Mouse (Mus musculus): ENCODE measurements around the gene Vat1. TPM values are rescaled to one million over a fixed set of nuclear protein-coding genes. Genes with fewer than 3 reads are reported as not detected.
A peak's percentile ranks its signal among the peaks of the same experiment; 100 is the strongest.

The Vat1 gene
- polyA plus RNA-seq, 1 experiment from 2014 or later = 52.0 TPM

DNA sequence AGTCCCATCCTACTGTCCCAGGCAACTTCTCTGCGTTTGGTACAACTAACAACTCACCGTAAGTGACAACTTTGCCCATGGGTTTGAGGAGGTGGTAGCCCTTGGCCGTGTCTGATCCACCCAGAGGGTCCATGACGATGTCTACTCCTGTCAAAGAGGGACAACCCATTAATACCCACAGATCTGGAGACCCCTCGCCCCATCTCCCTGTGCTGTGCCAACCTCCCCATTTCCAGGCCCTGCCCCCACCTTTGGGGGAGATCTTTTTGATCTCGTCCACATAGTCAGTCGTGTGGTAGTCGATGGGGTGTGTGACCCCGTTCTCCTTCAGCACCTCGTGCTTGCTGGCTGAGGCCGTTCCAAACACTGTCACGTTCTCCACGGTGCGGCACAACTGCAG lies 3.9 kb downstream of the Vat1 start:
- Histone ChIP-seq H3K9me3 (ENCODE audit: control insufficient read depth, low read length) (no peaks in the 10 kb centered on the region), H3K4me3 (ENCODE audit: low read length) (no peak overlapping the region), H3K4me1 (replicated peaks; ENCODE audit: control insufficient read depth, insufficient read depth, low read length) (peaks cover 23% of the 10 kb centered on the region), H3K27ac (ENCODE audit: low read length) (no peak overlapping the region), H3K27me3 (ENCODE audit: control insufficient read depth, insufficient read depth, low read depth, low read length) (no peaks in the 10 kb centered on the region), H3K9ac (ENCODE audit: low read length) (no peak overlapping the region), H3K4me2 (ENCODE audit: low read depth, low read length) (no peak overlapping the region), H3K36me3 (ENCODE audit: control insufficient read depth, insufficient read depth, low read length) (0 out of 2 replicates have a peak, but pooled peaks cover 7% of the 10 kb centered on the region)
- WGBS = 79% methylated on average over 14 of the region's 14 CpGs
- ATAC-seq (ENCODE audit: low read depth) = no peak

DNA sequence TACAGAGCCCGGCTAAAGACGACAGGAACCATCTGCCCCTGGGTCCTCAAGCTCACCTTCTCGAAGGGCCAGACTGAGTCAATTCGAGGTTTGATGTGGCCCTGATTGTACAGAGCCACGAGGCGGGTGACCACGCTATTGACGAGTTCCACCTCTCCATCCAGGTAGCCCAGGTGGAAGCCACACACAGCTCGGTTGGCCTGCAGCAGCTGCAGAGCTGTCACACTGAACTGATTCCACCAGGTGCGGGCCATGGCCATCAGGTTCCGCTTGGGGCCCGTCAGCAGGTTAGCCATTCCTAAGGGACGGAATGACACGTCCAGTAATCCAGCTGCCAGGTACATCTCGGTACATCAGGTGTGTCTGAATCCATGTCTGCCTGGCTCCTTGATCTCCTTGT lies 5.7 kb downstream of the Vat1 start:
- Histone ChIP-seq H3K27me3 (ENCODE audit: control insufficient read depth, insufficient read depth, low read depth, low read length) (no peaks in the 10 kb centered on the region), H3K4me1 (replicated peaks; ENCODE audit: control insufficient read depth, insufficient read depth, low read length) (peaks cover 16% of the 10 kb centered on the region; the same call in 1 of the 2 replicates)
- WGBS = 76% methylated on average over 15 of the region's 15 CpGs

DNA sequence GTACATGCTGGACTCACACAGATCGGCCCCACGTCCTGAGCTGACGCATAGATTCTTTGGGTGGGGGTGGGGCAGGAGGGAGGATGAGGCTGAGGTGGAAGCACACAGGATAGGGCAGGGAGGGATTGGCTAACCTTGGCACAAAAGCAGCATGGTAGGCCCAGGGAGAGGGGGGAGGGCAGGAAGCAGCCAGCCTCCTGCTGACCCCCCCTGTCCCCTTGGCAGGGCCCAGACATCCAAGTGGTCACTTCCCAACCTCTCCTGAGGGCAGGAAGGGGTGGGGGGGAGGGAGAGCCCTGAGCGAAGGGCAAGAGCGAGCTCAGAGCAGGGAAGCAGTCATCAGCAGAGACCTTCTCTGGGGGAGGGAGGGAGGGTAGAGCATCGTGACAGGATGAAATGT lies 6.3 kb downstream of the Vat1 start:
- Histone ChIP-seq H3K9ac (ENCODE audit: low read length) (no peak overlapping the region), H3K4me3 (ENCODE audit: low read length) (no peak overlapping the region), H3K27ac (ENCODE audit: low read length) (no peak overlapping the region), H3K4me1 (replicated peaks; ENCODE audit: control insufficient read depth, insufficient read depth, low read length) (peaks cover 17% of the 10 kb centered on the region; the same call in 1 of the 2 replicates), H3K36me3 (ENCODE audit: control insufficient read depth, insufficient read depth, low read length) (0 out of 2 replicates have a peak, but pooled peaks cover 7% of the 10 kb centered on the region), H3K27me3 (ENCODE audit: control insufficient read depth, insufficient read depth, low read depth, low read length) (no peaks in the 10 kb centered on the region), H3K4me2 (ENCODE audit: low read depth, low read length) (no peak overlapping the region), H3K9me3 (ENCODE audit: control insufficient read depth, low read length) (no peaks in the 10 kb centered on the region)
- 33% methylated on average over 6 of the region's 6 CpGs for WGBS
- ATAC-seq (ENCODE audit: low read depth) = peak; percentile 59

More for the DNA sequence above, 5.7 kb downstream of the Vat1 start:
- Histone ChIP-seq H3K4me2 (ENCODE audit: low read depth, low read length) (no peak overlapping the region), H3K36me3 (ENCODE audit: control insufficient read depth, insufficient read depth, low read length) (0 out of 2 replicates have a peak, but pooled peaks cover 7% of the 10 kb centered on the region), H3K27ac (ENCODE audit: low read length) (no peak overlapping the region), H3K9me3 (ENCODE audit: control insufficient read depth, low read length) (no peaks in the 10 kb centered on the region), H3K9ac (ENCODE audit: low read length) (no peak overlapping the region), H3K4me3 (ENCODE audit: low read length) (no peak overlapping the region)
- ATAC-seq (ENCODE audit: low read depth) = no peak

DNA sequence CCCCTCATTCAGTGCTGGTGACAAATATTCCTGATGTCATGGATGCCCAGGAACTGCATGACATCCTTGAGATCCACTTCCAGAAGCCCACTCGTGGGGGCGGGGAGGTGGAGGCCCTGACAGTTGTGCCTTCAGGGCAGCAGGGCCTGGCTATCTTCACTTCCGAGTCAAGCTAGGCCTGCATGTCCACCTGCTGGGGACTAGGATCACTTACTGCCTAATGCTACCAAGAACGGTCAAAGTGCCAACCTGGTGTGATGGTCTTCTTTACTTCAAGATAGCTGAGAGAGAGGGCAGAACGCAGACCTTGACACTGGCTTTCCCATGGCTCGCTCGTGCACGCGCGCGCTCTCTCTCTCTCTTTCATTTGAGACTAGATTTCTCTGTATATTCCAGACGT lies 7.8 kb downstream of the Vat1 start:
- H3K4me3 ChIP-seq (ENCODE audit: low read length) = no peak overlapping the region
- no peak overlapping the region for H3K27ac ChIP-seq (ENCODE audit: low read length)
- H3K4me2 ChIP-seq (ENCODE audit: low read depth, low read length) = no peak overlapping the region
- no peak overlapping the region for H3K9ac ChIP-seq (ENCODE audit: low read length)
- WGBS = 81% methylated on average over 12 of the region's 12 CpGs
- H3K36me3 ChIP-seq (ENCODE audit: control insufficient read depth, insufficient read depth, low read length) = 0 out of 2 replicates have a peak, but pooled peaks cover 7% of the 10 kb centered on the region
- H3K27me3 ChIP-seq (ENCODE audit: control insufficient read depth, insufficient read depth, low read depth, low read length) = no peaks in the 10 kb centered on the region
- no peak for ATAC-seq (ENCODE audit: low read depth)
- no peaks in the 10 kb centered on the region for H3K9me3 ChIP-seq (ENCODE audit: control insufficient read depth, low read length)
- peaks cover 9% of the 10 kb centered on the region; the same call in 1 of the 2 replicates for H3K4me1 ChIP-seq (replicated peaks; ENCODE audit: control insufficient read depth, insufficient read depth, low read length)

DNA sequence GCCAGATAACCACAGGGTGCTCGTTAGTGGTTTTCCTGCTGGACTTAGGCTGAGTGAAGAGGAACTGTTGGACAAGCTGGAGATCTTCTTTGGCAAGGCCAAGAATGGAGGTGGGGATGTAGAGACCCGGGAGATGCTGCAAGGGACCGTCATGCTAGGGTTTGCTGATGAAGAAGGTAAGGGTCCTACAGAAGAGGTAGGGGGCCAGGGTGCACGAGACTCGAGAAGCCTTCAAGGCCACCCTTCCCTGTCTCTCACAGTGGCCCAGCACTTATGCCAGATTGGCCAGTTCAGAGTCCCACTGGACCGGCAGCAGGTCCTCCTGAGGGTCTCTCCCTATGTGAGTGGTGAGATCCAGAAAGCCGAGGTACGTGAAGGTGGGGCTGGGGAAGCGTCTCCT lies 8.4 kb downstream of the Vat1 start:
- 0 out of 2 replicates have a peak, but pooled peaks cover 7% of the 10 kb centered on the region for H3K36me3 ChIP-seq (ENCODE audit: control insufficient read depth, insufficient read depth, low read length)
- H3K4me2 ChIP-seq (ENCODE audit: low read depth, low read length) = no peak overlapping the region
- no peak overlapping the region for H3K4me3 ChIP-seq (ENCODE audit: low read length)
- no peaks in the 10 kb centered on the region for H3K27me3 ChIP-seq (ENCODE audit: control insufficient read depth, insufficient read depth, low read depth, low read length)
- H3K9ac ChIP-seq (ENCODE audit: low read length) = no peak overlapping the region
- no peak for ATAC-seq (ENCODE audit: low read depth)
- WGBS = 89% methylated on average over 9 of the region's 9 CpGs
- peaks cover 7% of the 10 kb centered on the region; the same call in 1 of the 2 replicates for H3K4me1 ChIP-seq (replicated peaks; ENCODE audit: control insufficient read depth, insufficient read depth, low read length)
- H3K9me3 ChIP-seq (ENCODE audit: control insufficient read depth, low read length) = no peaks in the 10 kb centered on the region
- no peak overlapping the region for H3K27ac ChIP-seq (ENCODE audit: low read length)

DNA sequence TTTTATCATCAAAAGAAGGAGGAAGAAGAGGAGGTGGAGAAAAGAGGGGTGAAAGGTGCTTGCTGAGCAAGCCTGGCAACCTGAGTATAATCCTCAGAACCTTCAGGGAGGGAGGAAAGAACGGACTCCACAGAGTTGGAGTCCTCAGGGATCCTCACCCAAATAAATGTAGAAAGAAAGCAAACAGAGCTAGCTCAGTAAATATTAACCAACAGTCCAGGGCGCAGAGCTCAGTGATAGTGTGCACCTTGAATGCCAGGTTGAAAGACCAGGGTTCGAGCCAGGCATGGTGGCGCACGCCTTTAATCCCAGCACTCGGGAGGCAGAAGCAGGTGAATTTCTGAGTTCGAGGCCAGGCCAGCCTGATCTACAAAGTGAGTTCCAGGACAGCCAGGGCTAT lies 10.4 kb downstream of the Vat1 start:
- Histone ChIP-seq H3K27me3 (ENCODE audit: control insufficient read depth, insufficient read depth, low read depth, low read length) (no peaks in the 10 kb centered on the region), H3K36me3 (ENCODE audit: control insufficient read depth, insufficient read depth, low read length) (0 out of 2 replicates have a peak, but pooled peaks cover 7% of the 10 kb centered on the region), H3K4me1 (replicated peaks; ENCODE audit: control insufficient read depth, insufficient read depth, low read length) (peaks cover 4% of the 10 kb centered on the region; the same call in 1 of the 2 replicates), H3K9me3 (ENCODE audit: control insufficient read depth, low read length) (no peaks in the 10 kb centered on the region), H3K4me2 (ENCODE audit: low read depth, low read length) (no peak overlapping the region), H3K4me3 (ENCODE audit: low read length) (no peak overlapping the region), H3K27ac (ENCODE audit: low read length) (no peak overlapping the region), H3K9ac (ENCODE audit: low read length) (no peak overlapping the region)
- WGBS = 69% methylated on average over 7 of the region's 7 CpGs
- ATAC-seq (ENCODE audit: low read depth) = no peak

DNA sequence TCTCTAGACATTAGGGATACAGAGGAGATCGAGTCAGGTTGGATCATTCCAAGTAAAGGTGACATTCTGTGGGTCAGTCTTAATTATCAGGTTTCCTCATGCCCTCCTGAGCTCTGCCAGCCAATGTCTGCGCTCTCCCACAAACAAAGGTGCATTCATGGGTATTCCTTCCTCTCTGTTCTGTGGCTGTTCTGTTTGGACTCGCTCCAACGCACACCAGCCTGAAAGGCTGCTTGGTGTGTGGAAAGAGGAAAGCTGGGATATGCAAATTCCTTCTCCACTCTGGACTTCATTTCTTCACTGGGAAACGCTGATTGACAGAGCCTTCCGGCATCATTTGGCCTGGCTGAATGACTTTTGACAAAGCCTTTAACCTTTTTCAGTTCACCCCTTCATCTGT lies 11.3 kb downstream of the Vat1 start:
- H3K9ac ChIP-seq (ENCODE audit: low read length) = no peak overlapping the region
- 0 out of 2 replicates have a peak, but pooled peaks cover 2% of the 10 kb centered on the region for H3K36me3 ChIP-seq (ENCODE audit: control insufficient read depth, insufficient read depth, low read length)
- H3K4me2 ChIP-seq (ENCODE audit: low read depth, low read length) = no peak overlapping the region
- peaks cover 4% of the 10 kb centered on the region; the same call in 1 of the 2 replicates for H3K4me1 ChIP-seq (replicated peaks; ENCODE audit: control insufficient read depth, insufficient read depth, low read length)
- ATAC-seq (ENCODE audit: low read depth) = no peak
- no peak overlapping the region for H3K4me3 ChIP-seq (ENCODE audit: low read length)
- H3K27ac ChIP-seq (ENCODE audit: low read length) = peak overlapping the region; percentile 10; the same call in 1 of the 2 replicates
- no peaks in the 10 kb centered on the region for H3K27me3 ChIP-seq (ENCODE audit: control insufficient read depth, insufficient read depth, low read depth, low read length)
- H3K9me3 ChIP-seq (ENCODE audit: control insufficient read depth, low read length) = no peaks in the 10 kb centered on the region
- WGBS = 63% methylated on average over 6 of the region's 6 CpGs

DNA sequence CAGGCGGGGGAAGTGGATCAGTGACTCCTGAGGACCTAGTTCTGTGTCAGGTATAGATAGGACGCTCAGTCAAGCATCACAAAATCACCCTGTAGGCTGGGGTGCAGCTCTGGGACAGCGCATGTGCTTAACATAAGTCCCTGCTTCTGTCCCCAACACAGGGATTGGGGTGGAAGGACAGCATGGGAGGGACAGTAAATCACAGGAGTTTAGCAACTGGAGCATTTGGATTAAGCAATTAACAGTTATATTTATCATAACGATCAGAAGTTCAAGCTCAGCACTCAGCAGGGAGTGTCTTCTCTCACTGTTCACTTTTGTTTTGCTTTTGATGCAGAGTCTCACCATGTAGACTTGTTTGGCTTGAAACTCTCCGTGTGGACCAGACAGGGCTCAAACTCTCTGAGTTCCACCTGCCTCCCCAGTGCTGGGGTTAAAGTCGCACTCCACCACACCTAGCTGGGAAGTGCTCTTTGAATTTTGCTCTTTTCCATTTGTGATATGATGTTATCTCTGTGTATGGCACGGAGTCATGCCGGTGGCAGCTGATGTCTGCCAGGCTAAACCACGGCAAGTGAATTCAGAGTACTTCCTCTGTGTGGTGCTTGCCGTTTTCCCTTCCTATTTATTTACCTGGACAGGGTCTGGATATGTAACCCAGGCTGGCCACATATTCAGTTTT lies 13.8 kb downstream of the Vat1 start:
- 57% methylated on average over 10 of the region's 10 CpGs for WGBS
- Histone ChIP-seq H3K9ac (ENCODE audit: low read length) (no peak overlapping the region), H3K27me3 (ENCODE audit: control insufficient read depth, insufficient read depth, low read depth, low read length) (no peaks in the 10 kb centered on the region), H3K4me3 (ENCODE audit: low read length) (no peak overlapping the region), H3K9me3 (ENCODE audit: control insufficient read depth, low read length) (no peaks in the 10 kb centered on the region), H3K4me1 (replicated peaks; ENCODE audit: control insufficient read depth, insufficient read depth, low read length) (peaks cover 14% of the 10 kb centered on the region; the same call in 1 of the 2 replicates), H3K27ac (ENCODE audit: low read length) (no peak overlapping the region), H3K36me3 (ENCODE audit: control insufficient read depth, insufficient read depth, low read length) (no peaks in the 10 kb centered on the region), H3K4me2 (ENCODE audit: low read depth, low read length) (no peak overlapping the region)
- no peak for ATAC-seq (ENCODE audit: low read depth)

DNA sequence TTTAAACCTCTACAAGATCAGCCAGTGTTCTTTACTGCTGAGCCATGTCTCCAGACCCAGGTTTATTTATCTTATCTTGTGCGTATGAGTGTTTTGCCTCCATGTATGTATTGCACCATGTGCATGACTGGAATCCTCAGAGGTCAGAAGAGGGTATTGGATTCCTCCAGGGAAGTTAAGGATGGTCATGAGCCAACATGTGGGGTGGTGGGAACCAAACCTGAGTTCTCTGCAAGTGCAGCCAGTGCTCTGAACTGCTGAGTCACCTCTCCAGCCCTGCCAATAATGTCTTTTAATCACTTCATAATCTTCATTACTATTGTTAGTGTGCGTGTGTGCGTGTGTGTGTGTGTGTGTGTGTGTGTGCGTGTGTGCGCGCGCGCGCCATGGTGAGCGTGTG lies 14.5 kb downstream of the Vat1 start:
- Histone ChIP-seq H3K4me3 (ENCODE audit: low read length) (no peak overlapping the region), H3K9me3 (ENCODE audit: control insufficient read depth, low read length) (no peaks in the 10 kb centered on the region), H3K27me3 (ENCODE audit: control insufficient read depth, insufficient read depth, low read depth, low read length) (no peaks in the 10 kb centered on the region), H3K4me2 (ENCODE audit: low read depth, low read length) (no peak overlapping the region), H3K9ac (ENCODE audit: low read length) (no peak overlapping the region), H3K27ac (ENCODE audit: low read length) (no peak overlapping the region), H3K36me3 (ENCODE audit: control insufficient read depth, insufficient read depth, low read length) (no peaks in the 10 kb centered on the region; the same call in 1 of the 2 replicates), H3K4me1 (replicated peaks; ENCODE audit: control insufficient read depth, insufficient read depth, low read length) (peaks cover 14% of the 10 kb centered on the region; the same call in 1 of the 2 replicates)
- no peak for ATAC-seq (ENCODE audit: low read depth)
- WGBS = 88% methylated on average over 10 of the region's 10 CpGs

All from lung, embryonic 16.5 days (tissue).